Mouse (Mus musculus): ENCODE measurements around the gene Il11ra2. TPM values are rescaled to one million over a fixed set of nuclear protein-coding genes. Genes with fewer than 3 reads are reported as not detected.
"Not testable (repeated sequence)": the region's sequence is repeated elsewhere in the genome, so short reads cannot be mapped to it uniquely, and the experiment has no call there.

Il11ra2 gene
- polyA plus RNA-seq (2012; rRNA removed) = 0.26 and 2.1 TPM in 2 replicates

- DNase-seq; H3K27me3 ChIP-seq (ENCODE audit: control insufficient read depth, insufficient read depth, low read length); H3K36me3 ChIP-seq (ENCODE audit: control insufficient read depth, insufficient read depth, low read length); H3K4me3 ChIP-seq (ENCODE audit: control insufficient read depth, insufficient read depth, low read length); H3K4me1 ChIP-seq (replicated peaks; ENCODE audit: control insufficient read depth, insufficient read depth, low read length); H3K27ac ChIP-seq (ENCODE audit: control insufficient read depth, insufficient read depth, low read length): not testable (repeated sequence)
- no CpG with 5 or more reads among the region's 3 CpGs for WGBS
Measured at GRCm38 (mm10) chr4:42661793-42662192, at the start of gene Il11ra2. Gene Il11ra2, minus strand, starts transcription at chr4:42661893.

GRCm38 (mm10) chr4:42682183-42682524 lies 20.5 kb upstream of the Il11ra2 start:
- WGBS = no CpG with 5 or more reads among the region's 18 CpGs
- not testable (repeated sequence) for H3K4me3 ChIP-seq (ENCODE audit: control insufficient read depth, insufficient read depth, low read length); H3K36me3 ChIP-seq (ENCODE audit: control insufficient read depth, insufficient read depth, low read length); H3K4me1 ChIP-seq (replicated peaks; ENCODE audit: control insufficient read depth, insufficient read depth, low read length); H3K27ac ChIP-seq (ENCODE audit: control insufficient read depth, insufficient read depth, low read length); DNase-seq; H3K27me3 ChIP-seq (ENCODE audit: control insufficient read depth, insufficient read depth, low read length)

- H3K36me3 ChIP-seq (ENCODE audit: control insufficient read depth, insufficient read depth, low read length); H3K27ac ChIP-seq (ENCODE audit: control insufficient read depth, insufficient read depth, low read length); H3K27me3 ChIP-seq (ENCODE audit: control insufficient read depth, insufficient read depth, low read length); DNase-seq; H3K4me3 ChIP-seq (ENCODE audit: control insufficient read depth, insufficient read depth, low read length); H3K4me1 ChIP-seq (replicated peaks; ENCODE audit: control insufficient read depth, insufficient read depth, low read length): not testable (repeated sequence)
- WGBS = no CpG with 5 or more reads among the region's 66 CpGs
Measured at GRCm38 (mm10) chr4:42681473-42682182, 19.9 kb upstream of the Il11ra2 start.

GRCm38 (mm10) chr4:42680374-42681356 lies 19.0 kb upstream of the Il11ra2 start:
- not testable (repeated sequence) for H3K27ac ChIP-seq (ENCODE audit: control insufficient read depth, insufficient read depth, low read length); H3K4me1 ChIP-seq (replicated peaks; ENCODE audit: control insufficient read depth, insufficient read depth, low read length); H3K4me3 ChIP-seq (ENCODE audit: control insufficient read depth, insufficient read depth, low read length); H3K36me3 ChIP-seq (ENCODE audit: control insufficient read depth, insufficient read depth, low read length); DNase-seq; H3K27me3 ChIP-seq (ENCODE audit: control insufficient read depth, insufficient read depth, low read length)
- WGBS = no CpG with 5 or more reads among the region's 32 CpGs

DNA sequence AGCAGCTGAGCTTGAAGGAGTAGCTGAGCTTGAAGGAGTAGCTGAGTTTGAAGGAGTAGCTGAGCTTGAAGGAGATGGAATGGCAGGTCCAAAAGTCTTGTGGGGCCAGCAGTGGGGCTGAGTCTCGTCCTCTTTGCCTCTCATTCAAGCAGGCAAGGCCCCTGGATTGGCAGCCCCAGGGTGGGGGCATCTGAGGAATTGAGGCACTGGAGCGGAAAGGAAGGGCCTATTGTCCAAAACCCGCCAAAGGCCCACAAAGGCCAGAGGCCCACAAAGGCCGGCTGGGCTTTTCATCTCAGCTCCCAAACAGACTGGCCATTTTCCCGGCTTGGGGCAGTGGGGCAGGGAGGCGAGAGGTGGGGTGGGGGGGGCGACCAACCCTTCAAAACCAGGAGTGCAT lies 17.7 kb upstream of the Il11ra2 start:
- H3K27ac ChIP-seq (ENCODE audit: control insufficient read depth, insufficient read depth, low read length); H3K4me3 ChIP-seq (ENCODE audit: control insufficient read depth, insufficient read depth, low read length); DNase-seq; H3K27me3 ChIP-seq (ENCODE audit: control insufficient read depth, insufficient read depth, low read length); H3K4me1 ChIP-seq (replicated peaks; ENCODE audit: control insufficient read depth, insufficient read depth, low read length); H3K36me3 ChIP-seq (ENCODE audit: control insufficient read depth, insufficient read depth, low read length): not testable (repeated sequence)
- WGBS = no CpG with 5 or more reads among the region's 7 CpGs

DNA sequence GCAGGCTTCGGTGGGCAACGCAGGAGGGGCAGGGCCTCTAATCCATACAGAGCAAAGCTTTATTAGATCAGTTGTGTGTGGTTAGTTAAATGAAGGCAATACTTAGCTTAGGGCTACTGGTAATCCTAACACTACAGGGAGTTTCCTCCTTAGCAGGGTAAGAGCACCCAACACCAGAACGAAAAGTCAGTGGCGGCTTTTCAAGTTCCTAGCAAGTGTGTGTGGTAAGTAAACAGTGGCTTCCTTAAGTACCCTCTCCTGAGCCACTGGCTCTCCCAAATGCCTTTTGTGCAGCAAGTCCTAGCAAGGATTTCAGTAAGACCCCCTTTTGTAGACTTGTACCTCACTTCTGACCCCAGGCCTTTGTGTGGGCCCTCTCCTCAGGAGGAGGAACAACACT lies 13.7 kb upstream of the Il11ra2 start:
- not testable (repeated sequence) for H3K27ac ChIP-seq (ENCODE audit: control insufficient read depth, insufficient read depth, low read length); H3K4me1 ChIP-seq (replicated peaks; ENCODE audit: control insufficient read depth, insufficient read depth, low read length); DNase-seq; H3K27me3 ChIP-seq (ENCODE audit: control insufficient read depth, insufficient read depth, low read length); H3K36me3 ChIP-seq (ENCODE audit: control insufficient read depth, insufficient read depth, low read length); H3K4me3 ChIP-seq (ENCODE audit: control insufficient read depth, insufficient read depth, low read length)
- WGBS = no CpG with 5 or more reads among the region's 4 CpGs

DNA sequence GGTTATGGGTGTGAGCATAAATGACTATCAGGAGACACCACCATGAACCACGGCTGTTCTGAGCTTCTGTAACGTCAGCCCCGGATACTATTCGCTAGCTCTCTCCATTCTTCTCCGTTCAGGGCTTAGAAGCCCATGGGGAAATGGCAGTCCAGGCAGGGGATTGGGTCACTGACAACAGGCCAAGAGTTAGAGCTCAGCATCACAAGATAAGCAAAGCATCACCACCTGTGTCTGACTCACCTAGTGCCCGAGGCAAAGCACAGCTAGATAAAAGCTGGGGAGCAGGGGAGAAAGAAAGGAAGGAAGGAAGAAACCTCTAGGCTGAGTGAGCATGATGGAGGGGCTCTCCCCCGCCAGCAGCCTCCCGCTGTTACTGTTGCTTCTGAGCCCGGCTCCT lies 6.7 kb downstream of the Il11ra2 start, which contains the start of gene Ccl27b:
TSS of gene Ccl27b (plus strand) at position 301 of the 400 bp plus-strand sequence.
- not testable (repeated sequence) for H3K27me3 ChIP-seq (ENCODE audit: control insufficient read depth, insufficient read depth, low read length); H3K4me3 ChIP-seq (ENCODE audit: control insufficient read depth, insufficient read depth, low read length); DNase-seq; H3K36me3 ChIP-seq (ENCODE audit: control insufficient read depth, insufficient read depth, low read length); H3K4me1 ChIP-seq (replicated peaks; ENCODE audit: control insufficient read depth, insufficient read depth, low read length); H3K27ac ChIP-seq (ENCODE audit: control insufficient read depth, insufficient read depth, low read length)
- no CpG with 5 or more reads among the region's 9 CpGs for WGBS

- H3K4me3 ChIP-seq (ENCODE audit: control insufficient read depth, insufficient read depth, low read length); H3K27me3 ChIP-seq (ENCODE audit: control insufficient read depth, insufficient read depth, low read length); H3K27ac ChIP-seq (ENCODE audit: control insufficient read depth, insufficient read depth, low read length); H3K36me3 ChIP-seq (ENCODE audit: control insufficient read depth, insufficient read depth, low read length); DNase-seq; H3K4me1 ChIP-seq (replicated peaks; ENCODE audit: control insufficient read depth, insufficient read depth, low read length): not testable (repeated sequence)
- no CpG with 5 or more reads among the region's 8 CpGs for WGBS
Measured at GRCm38 (mm10) chr4:42629419-42629818, 32.3 kb downstream of the Il11ra2 start, which contains the start of gene Gm2564. Gene Gm2564, plus strand, starts transcription at chr4:42629719.

DNA sequence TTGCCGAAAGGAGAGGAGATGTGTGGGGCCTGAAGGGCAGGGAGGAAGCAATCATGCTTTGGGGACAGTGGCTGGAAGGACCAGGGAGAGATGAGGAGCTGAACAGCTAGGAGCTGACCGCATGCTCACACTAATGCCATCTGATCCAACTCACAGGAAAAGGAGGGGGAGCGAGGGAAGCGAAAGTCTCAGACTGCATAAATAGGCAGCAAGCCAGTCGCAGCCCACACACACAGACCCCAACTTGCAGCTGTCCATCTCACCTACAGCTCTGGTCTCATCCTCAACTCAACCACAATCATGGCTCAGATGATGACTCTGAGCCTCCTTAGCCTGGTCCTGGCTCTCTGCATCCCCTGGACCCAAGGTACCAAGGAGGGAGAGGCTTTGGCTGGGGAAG lies 49.8 kb downstream of the Il11ra2 start, which contains the start of gene Gm10591:
TSS of gene Gm10591 (plus strand) at position 301 of the 400 bp plus-strand sequence.
- not testable (repeated sequence) for H3K27me3 ChIP-seq (ENCODE audit: control insufficient read depth, insufficient read depth, low read length); DNase-seq; H3K36me3 ChIP-seq (ENCODE audit: control insufficient read depth, insufficient read depth, low read length); H3K4me3 ChIP-seq (ENCODE audit: control insufficient read depth, insufficient read depth, low read length); H3K27ac ChIP-seq (ENCODE audit: control insufficient read depth, insufficient read depth, low read length); H3K4me1 ChIP-seq (replicated peaks; ENCODE audit: control insufficient read depth, insufficient read depth, low read length)
- no CpG with 5 or more reads among the region's 5 CpGs for WGBS
